Mouse (Mus musculus): Measurements from ENCODE around the gene Hist1h2ah.

DNA sequence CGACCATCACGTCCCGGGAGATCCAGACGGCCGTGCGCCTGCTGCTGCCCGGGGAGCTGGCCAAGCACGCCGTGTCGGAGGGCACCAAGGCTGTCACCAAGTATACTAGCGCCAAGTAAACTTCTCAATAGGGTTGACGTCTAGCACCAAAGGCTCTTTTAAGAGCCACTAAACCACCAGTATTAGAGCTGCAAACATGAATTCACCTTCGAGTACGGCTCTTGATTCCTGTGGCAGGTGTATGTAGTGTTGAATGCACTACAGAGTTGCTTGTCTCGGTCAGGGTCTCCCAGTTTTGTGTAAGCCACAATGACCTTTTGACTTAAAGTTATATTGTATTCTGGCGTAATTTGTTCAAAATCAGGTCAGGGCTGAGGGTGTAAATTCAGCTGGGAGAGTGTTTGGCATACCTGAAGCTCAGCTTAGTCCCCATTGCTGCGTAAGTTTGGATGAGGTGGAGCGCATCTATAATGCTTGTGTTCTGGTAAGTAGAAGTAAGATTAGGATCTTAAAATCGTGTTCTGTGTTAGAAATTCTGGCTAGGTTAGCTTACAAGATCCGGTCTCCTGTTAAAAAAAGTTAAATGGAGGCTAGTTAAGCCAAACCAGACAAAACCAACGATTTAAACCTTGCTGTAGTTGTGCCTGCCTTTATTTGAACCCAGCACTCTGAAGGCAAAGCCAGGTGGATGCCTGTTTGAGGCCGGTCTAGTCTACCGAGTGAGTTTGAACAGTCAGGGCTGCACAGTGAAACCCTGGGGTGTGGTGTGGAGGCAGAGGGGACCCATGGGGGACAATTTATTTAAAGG is 985 bp upstream of the Hist1h2ah start:
- TF ChIP-seq EP300 (IDR thresholded peaks at IDR 0.05; ENCODE audit: low read depth), result no peak
- no peak for TF ChIP-seq CTCF (IDR thresholded peaks at IDR 0.05; ENCODE audit: low read depth)

All from heart, postnatal 0 days (tissue).